Mouse (Mus musculus) midbrain, embryonic 15.5 days (tissue): ENCODE measurements around the gene Mtf1. TPM values are rescaled to one million over a fixed set of nuclear protein-coding genes. Genes with fewer than 3 reads are reported as not detected.

Experiments
- ATAC-seq: fragments of 200-750 bp; cut with Nextera tagmentation; replicated peaks from 2 replicates; pipeline ENCODE4 v1.8.0; 2017; ENCODE audit warnings: moderate TSS enrichment
- H3K27ac ChIP-seq: fragments of 300-500 bp; sonication (generic); 2 replicates; pipeline ENCODE4 v1.5.1; 2015; ENCODE audit warnings: mild to moderate bottlenecking, inconsistent platforms
- H3K27me3 ChIP-seq: fragments of 300-500 bp; sonication (generic); replicated peaks from 2 replicates; pipeline ENCODE4 v1.6.1; 2015; ENCODE audit warnings: inconsistent platforms
- H3K36me3 ChIP-seq: fragments of 300-500 bp; sonication (generic); replicated peaks from 2 replicates; pipeline ENCODE4 v1.6.1; 2015; ENCODE audit warnings: inconsistent platforms
- H3K4me1 ChIP-seq: fragments of 300-500 bp; sonication (generic); 2 replicates; pipeline ENCODE4 v1.6.1; 2015; ENCODE audit warnings: inconsistent platforms
- H3K4me2 ChIP-seq: fragments of 300-500 bp; sonication (generic); 2 replicates; pipeline ENCODE4 v1.6.1; 2015; ENCODE audit warnings: inconsistent platforms, mild to moderate bottlenecking, moderate library complexity
- H3K4me3 ChIP-seq: fragments of 300-500 bp; sonication (generic); 2 replicates; pipeline ENCODE4 v1.5.1; 2015; ENCODE audit warnings: mild to moderate bottlenecking, inconsistent platforms
- H3K9ac ChIP-seq: fragments of 300-500 bp; sonication (generic); 2 replicates; pipeline ENCODE4 v1.6.1; 2015; ENCODE audit warnings: mild to moderate bottlenecking, inconsistent platforms
- H3K9me3 ChIP-seq: fragments of 300-500 bp; sonication (generic); 2 replicates; pipeline ENCODE4 v1.6.1; 2016; ENCODE audit warnings: inconsistent platforms
- WGBS: fragments of 180-500 bp; shearing (Covaris S2); methylation state at CpG from one replicate; pipeline ENCODE4 v1.1.7; 2015; ENCODE audit warnings: mixed read lengths; 5-methylcytosine and 5-hydroxymethylcytosine counted together
- polyA plus RNA-seq: library from polyadenylated mRNA; unstranded; fragments of >200 nt; fragmentation: Nextera tagmentation; extraction: Ambion mirVana; gene quantifications from 2 replicates; pipeline ENCODE4 v1.2.1, GENCODE M21; 2015

The Mtf1 gene
- polyA plus RNA-seq, 1 experiment from 2014 or later = 13.7 TPM

DNA sequence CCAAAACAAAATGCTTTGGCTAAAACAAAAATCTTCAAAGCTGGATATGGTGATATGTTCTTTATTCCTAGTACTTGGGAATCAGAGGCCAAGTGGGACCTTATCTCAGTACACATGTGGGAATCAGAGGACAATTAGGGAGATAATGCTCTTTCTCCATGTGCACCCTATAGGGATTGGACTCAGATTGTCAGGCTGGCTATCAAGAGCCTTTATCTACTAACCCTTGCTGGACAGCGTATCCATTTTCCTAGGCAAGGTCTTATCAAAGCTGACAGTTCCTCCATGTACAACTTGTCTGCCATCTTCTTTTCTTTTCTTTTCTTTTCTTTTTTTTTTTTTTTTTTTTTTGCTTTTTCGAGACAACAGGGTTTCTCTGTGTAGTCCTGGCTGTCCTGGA, 28.5 kb upstream of the Mtf1 start:
- Histone ChIP-seq H3K36me3 (no peaks in the 10 kb centered on the region), H3K4me3 (no peak overlapping the region), H3K27me3 (no peaks in the 10 kb centered on the region), H3K4me1 (no peaks in the 10 kb centered on the region), H3K9me3 (no peaks in the 10 kb centered on the region), H3K9ac (no peak overlapping the region), H3K4me2 (no peak overlapping the region), H3K27ac (no peak overlapping the region)
- 75% methylated on average over 2 of the region's 2 CpGs for WGBS
- no peak for ATAC-seq

- no peak for ATAC-seq
- Histone ChIP-seq H3K9me3 (no peaks in the 10 kb centered on the region), H3K36me3 (peaks cover 4% of the 10 kb centered on the region; the same call in 1 of the 2 replicates), H3K4me3 (no peak overlapping the region), H3K4me1 (no peaks in the 10 kb centered on the region), H3K4me2 (no peak overlapping the region), H3K27ac (no peak overlapping the region), H3K9ac (no peak overlapping the region), H3K27me3 (no peaks in the 10 kb centered on the region)
- 95% methylated on average over 6 of the region's 6 CpGs for WGBS
Measured at GRCm38 (mm10) chr4:124773995-124774394, 27.9 kb upstream of the Mtf1 start.

- H3K4me1 ChIP-seq = no peaks in the 10 kb centered on the region
- no peak overlapping the region for H3K9ac ChIP-seq
- no peak overlapping the region for H3K27ac ChIP-seq
- H3K4me3 ChIP-seq = no peak overlapping the region
- no peaks in the 10 kb centered on the region for H3K27me3 ChIP-seq
- H3K36me3 ChIP-seq = peaks cover 8% of the 10 kb centered on the region
- WGBS = 74% methylated on average over 2 of the region's 2 CpGs
- H3K9me3 ChIP-seq = no peaks in the 10 kb centered on the region
- no peak for ATAC-seq
- H3K4me2 ChIP-seq = no peak overlapping the region
Measured at GRCm38 (mm10) chr4:124774429-124774828, 27.5 kb upstream of the Mtf1 start.

DNA sequence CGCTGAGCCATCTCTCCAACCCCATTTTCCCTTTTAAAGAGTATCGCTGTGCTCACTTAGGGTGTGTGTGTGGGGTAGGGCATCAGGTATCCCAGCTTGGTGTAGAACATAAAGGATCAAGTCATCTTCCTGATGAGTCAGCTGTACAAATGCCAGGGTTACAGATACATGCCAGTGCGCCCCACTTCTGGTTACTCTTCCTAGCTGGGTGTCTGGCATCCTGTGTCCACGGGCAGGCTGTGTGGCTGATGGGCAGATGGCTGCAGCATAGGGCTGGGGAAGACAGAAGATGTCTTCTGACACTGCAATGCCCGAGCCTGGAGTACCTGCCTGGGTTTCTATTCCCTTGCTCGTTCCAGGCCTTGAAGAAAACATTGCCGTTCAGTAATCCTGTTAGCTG, 20.5 kb upstream of the Mtf1 start:
- H3K4me3 ChIP-seq = no peak overlapping the region
- no peaks in the 10 kb centered on the region for H3K27me3 ChIP-seq
- no peak for ATAC-seq
- no peak overlapping the region for H3K4me2 ChIP-seq
- no peak overlapping the region for H3K27ac ChIP-seq
- H3K9me3 ChIP-seq = no peaks in the 10 kb centered on the region
- H3K4me1 ChIP-seq = no peaks in the 10 kb centered on the region
- 84% methylated on average over 7 of the region's 7 CpGs for WGBS
- no peak overlapping the region for H3K9ac ChIP-seq
- peaks cover 44% of the 10 kb centered on the region for H3K36me3 ChIP-seq

- no peaks in the 10 kb centered on the region for H3K9me3 ChIP-seq
- WGBS = 94% methylated on average over 8 of the region's 8 CpGs
Measured at GRCm38 (mm10) chr4:124782395-124782794, 19.5 kb upstream of the Mtf1 start.

DNA sequence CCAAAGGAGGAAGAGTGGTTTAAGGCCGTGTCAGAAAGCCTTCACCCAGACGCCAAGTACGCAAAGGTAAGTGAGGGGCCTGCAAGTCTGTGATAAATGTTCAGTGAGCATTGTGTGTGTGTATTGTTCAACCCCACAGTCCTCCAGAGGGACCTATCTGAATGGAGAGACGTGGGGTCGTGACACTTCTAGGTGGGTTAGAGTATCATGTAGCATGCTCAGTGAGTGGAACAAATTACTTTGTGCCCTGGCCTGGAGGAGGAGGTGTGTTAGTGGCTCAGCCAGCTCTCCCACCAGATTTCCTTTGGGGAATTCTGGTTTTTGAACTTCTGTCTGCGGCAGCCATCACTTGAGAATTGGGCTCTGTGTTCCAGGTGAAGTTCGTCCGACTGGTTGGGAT, 18.0 kb upstream of the Mtf1 start:
- Histone ChIP-seq H3K9me3 (no peaks in the 10 kb centered on the region), H3K27ac (no peak overlapping the region), H3K27me3 (no peaks in the 10 kb centered on the region), H3K4me2 (no peak overlapping the region), H3K4me3 (no peak overlapping the region), H3K4me1 (no peaks in the 10 kb centered on the region), H3K36me3 (peaks cover 61% of the 10 kb centered on the region), H3K9ac (no peak overlapping the region)
- 93% methylated on average over 8 of the region's 8 CpGs for WGBS
- ATAC-seq = no peak

More at GRCm38 (mm10) chr4:124782395-124782794, 19.5 kb upstream of the Mtf1 start:
- Histone ChIP-seq H3K4me3 (no peak overlapping the region), H3K36me3 (peaks cover 54% of the 10 kb centered on the region), H3K9ac (no peak overlapping the region), H3K4me2 (no peak overlapping the region), H3K27ac (no peak overlapping the region), H3K4me1 (no peaks in the 10 kb centered on the region), H3K27me3 (no peaks in the 10 kb centered on the region)
- ATAC-seq = no peak

DNA sequence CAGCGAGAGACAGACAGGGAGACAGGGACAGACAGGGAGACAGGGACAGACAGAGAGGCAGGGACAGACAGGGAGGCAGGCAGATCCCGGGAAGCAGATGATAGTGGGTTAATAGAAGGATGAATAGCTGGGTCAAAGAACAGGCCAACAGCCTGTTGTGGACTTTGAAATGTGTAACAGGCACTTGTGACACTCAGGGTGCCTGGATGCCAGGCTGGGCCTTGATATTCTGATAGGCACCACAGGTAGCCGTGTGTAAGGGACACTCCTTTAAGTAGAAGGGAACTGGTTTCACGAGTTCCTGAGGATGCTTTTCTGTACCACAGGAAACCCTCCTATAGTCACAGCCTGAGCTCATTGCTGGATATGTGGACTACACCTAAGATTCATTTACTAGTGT, 11.9 kb upstream of the Mtf1 start:
- H3K4me3 ChIP-seq = no peak overlapping the region
- no peak overlapping the region for H3K4me2 ChIP-seq
- H3K9ac ChIP-seq = no peak overlapping the region
- 79% methylated on average over 4 of the region's 4 CpGs for WGBS
- H3K4me1 ChIP-seq = no peaks in the 10 kb centered on the region
- no peaks in the 10 kb centered on the region for H3K27me3 ChIP-seq
- ATAC-seq = no peak
- H3K27ac ChIP-seq = no peak overlapping the region
- peaks cover 63% of the 10 kb centered on the region for H3K36me3 ChIP-seq
- no peaks in the 10 kb centered on the region for H3K9me3 ChIP-seq

DNA sequence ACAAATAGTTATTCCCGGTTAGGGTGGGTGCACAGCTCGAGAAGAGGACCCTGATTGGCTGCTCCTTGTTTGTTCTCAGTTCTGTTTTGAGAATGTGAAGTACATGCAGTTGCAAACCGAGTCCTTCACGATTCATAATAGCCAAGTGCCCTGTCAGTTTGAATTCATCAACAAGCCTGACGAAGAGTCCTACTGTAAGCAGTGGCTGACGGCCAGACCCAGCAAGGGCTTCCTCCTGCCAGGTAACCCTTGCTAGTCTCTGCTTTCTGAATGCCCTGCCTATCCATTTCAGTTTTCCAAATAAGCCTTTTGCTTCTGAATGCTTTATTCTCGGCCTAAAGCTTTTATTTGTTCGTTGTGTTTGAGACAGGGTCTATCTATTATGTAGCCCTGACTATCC, 9.8 kb upstream of the Mtf1 start:
- Histone ChIP-seq H3K4me1 (no peaks in the 10 kb centered on the region), H3K9ac (no peak overlapping the region), H3K27ac (no peak overlapping the region), H3K36me3 (peaks cover 64% of the 10 kb centered on the region), H3K4me2 (no peak overlapping the region), H3K9me3 (no peaks in the 10 kb centered on the region), H3K27me3 (no peaks in the 10 kb centered on the region), H3K4me3 (no peak overlapping the region)
- ATAC-seq = no peak
- 93% methylated on average over 8 of the region's 8 CpGs for WGBS

DNA sequence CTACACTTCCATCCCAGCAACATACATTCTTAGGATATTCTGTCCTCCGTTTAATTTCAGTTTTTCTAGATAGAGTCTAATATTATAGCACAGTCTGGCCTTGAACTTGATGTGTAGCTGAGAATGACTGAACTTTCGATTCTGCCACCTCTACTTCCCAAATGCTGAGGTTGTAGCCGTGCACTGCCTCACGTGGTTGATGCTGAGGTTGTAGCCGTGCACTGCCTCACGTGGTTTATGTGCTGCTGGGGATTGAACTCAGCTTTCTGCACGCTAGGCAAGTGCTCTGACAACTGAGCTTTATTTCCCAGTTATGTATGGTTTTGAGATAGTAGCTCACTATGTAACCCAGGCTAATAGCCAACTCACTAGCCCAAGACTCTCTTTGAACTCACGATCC, 5.8 kb upstream of the Mtf1 start:
- Histone ChIP-seq H3K4me3 (no peak overlapping the region), H3K9me3 (no peaks in the 10 kb centered on the region), H3K4me2 (no peak overlapping the region), H3K9ac (no peak overlapping the region), H3K4me1 (no peaks in the 10 kb centered on the region), H3K27ac (no peak overlapping the region), H3K36me3 (peaks cover 49% of the 10 kb centered on the region), H3K27me3 (no peaks in the 10 kb centered on the region)
- ATAC-seq = no peak
- 92% methylated on average over 8 of the region's 8 CpGs for WGBS

- 89% methylated on average over 2 of the region's 2 CpGs for WGBS
- no peak overlapping the region for H3K4me2 ChIP-seq
- no peak for ATAC-seq
- H3K9me3 ChIP-seq = no peaks in the 10 kb centered on the region
- no peak overlapping the region for H3K27ac ChIP-seq
- H3K27me3 ChIP-seq = no peaks in the 10 kb centered on the region
- H3K4me1 ChIP-seq = peaks cover 4% of the 10 kb centered on the region
- H3K9ac ChIP-seq = no peak overlapping the region
- H3K36me3 ChIP-seq = peaks cover 41% of the 10 kb centered on the region
- no peak overlapping the region for H3K4me3 ChIP-seq
Measured at GRCm38 (mm10) chr4:124796913-124797312, 5.0 kb upstream of the Mtf1 start.

DNA sequence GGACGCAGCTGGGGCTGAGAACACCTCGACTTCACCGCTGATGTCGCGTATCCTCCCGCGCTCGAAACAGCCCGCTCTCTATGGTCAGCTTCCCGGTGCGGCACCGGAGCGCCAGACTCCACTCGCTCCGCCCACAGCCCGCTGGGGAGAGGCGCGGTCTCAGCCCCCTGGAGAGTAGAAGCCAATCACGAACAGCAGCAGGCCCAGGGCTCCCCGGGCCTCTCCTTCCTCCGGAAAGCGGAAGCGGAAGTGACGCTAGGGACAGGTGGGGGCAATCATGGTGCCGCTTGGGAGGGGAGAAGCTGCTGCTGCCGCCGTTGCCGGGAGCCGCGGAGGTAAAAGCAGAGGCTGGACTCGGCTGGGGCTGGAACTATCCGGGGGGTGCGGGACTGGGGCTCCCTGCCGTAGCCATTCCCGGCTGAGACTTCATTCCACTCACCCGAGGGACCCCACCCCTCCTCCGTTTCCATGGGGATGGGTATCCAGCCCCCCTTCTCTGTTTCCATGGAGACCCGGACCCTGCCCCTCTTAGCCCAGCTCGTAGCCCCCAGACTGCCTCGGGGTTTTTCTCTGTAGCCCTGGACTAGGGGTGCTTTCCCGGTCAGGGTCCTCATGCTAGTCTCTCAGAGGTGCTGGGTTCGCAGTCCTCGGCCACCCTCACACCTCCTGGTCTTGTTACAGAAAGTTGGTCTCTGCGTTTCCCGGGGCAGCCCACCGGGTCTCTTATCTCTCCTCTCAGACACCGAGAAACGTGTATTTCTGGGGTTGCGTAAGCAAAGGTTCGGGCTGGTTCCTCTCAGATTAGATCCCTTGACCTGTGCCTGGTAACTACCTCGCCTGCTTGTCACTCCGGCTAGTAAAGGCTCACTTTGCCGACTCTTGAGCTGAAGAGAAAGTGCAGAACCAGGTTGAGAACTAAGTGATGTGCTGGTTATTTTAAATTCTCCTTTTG, 681 bp downstream of the Mtf1 start:
- Histone ChIP-seq H3K4me2 (peak overlapping the region; percentile 90), H3K4me1 (peaks cover 18% of the 10 kb centered on the region), H3K27me3 (no peaks in the 10 kb centered on the region), H3K9me3 (no peaks in the 10 kb centered on the region), H3K27ac (peak overlapping the region; percentile 96), H3K4me3 (peak overlapping the region; percentile 98), H3K9ac (peak overlapping the region; percentile 95), H3K36me3 (peaks cover 21% of the 10 kb centered on the region)
- 2% methylated on average over 53 of the region's 53 CpGs for WGBS
- peak; percentile 99 for ATAC-seq

GRCm38 (mm10) chr4:124803406-124803805, 1.5 kb downstream of the Mtf1 start:
- Histone ChIP-seq H3K9me3 (no peaks in the 10 kb centered on the region), H3K4me2 (peak overlapping the region; percentile 90), H3K27me3 (no peaks in the 10 kb centered on the region), H3K4me3 (peak overlapping the region; percentile 98), H3K36me3 (peaks cover 19% of the 10 kb centered on the region), H3K9ac (no peak overlapping the region), H3K4me1 (peaks cover 26% of the 10 kb centered on the region), H3K27ac (no peak overlapping the region)
- no peak for ATAC-seq
- WGBS = 81% methylated on average over 6 of the region's 6 CpGs

GRCm38 (mm10) chr4:124808511-124808910, 6.6 kb downstream of the Mtf1 start:
- Histone ChIP-seq H3K27me3 (no peaks in the 10 kb centered on the region), H3K9ac (no peak overlapping the region), H3K36me3 (peaks cover 13% of the 10 kb centered on the region; the same call in 1 of the 2 replicates), H3K9me3 (no peaks in the 10 kb centered on the region), H3K4me3 (no peak overlapping the region), H3K4me2 (no peak overlapping the region), H3K4me1 (peaks cover 27% of the 10 kb centered on the region), H3K27ac (no peak overlapping the region)
- 89% methylated on average over 5 of the region's 5 CpGs for WGBS
- no peak for ATAC-seq
